Mouse (Mus musculus) embryonic facial prominence, embryonic 12.5 days (tissue): ENCODE data around the gene Zfp146. TPM values are rescaled to one million over a fixed set of nuclear protein-coding genes. Genes with fewer than 3 reads are reported as not detected.
A peak's percentile ranks its signal among the peaks of the same experiment; 100 is the strongest.
"Not testable (repeated sequence)": the region's sequence is repeated elsewhere in the genome, so short reads cannot be mapped to it uniquely, and the experiment has no call there.

ENCODE experiments used
- ATAC-seq: fragments of 200-750 bp; cut with Nextera tagmentation; 2 replicates; pipeline ENCODE4 v1.8.0; 2017; ENCODE audit not compliant: insufficient number of reproducible peaks, insufficient read depth, low FRiP score, low TSS enrichment
- H3K27ac ChIP-seq: fragments of 300-500 bp; sonication (generic); 2 replicates; pipeline ENCODE4 v1.5.1; 2016; ENCODE audit warnings: mild to moderate bottlenecking
- H3K27me3 ChIP-seq: fragments of 300-500 bp; sonication (generic); 2 replicates; pipeline ENCODE4 v1.6.1; 2016; ENCODE audit warnings: mild to moderate bottlenecking, moderate library complexity
- H3K36me3 ChIP-seq: fragments of 300-500 bp; sonication (generic); 2 replicates; pipeline ENCODE4 v1.6.1; 2016; ENCODE audit warnings: mild to moderate bottlenecking
- H3K4me1 ChIP-seq: fragments of 300-500 bp; sonication (generic); 2 replicates; pipeline ENCODE4 v1.6.1; 2016
- H3K4me2 ChIP-seq: fragments of 300-500 bp; sonication (generic); replicated peaks from 2 replicates; pipeline ENCODE4 v1.6.1; 2016; ENCODE audit warnings: mild to moderate bottlenecking, moderate library complexity
- H3K4me3 ChIP-seq: fragments of 300-500 bp; sonication (generic); 2 replicates; pipeline ENCODE4 v1.5.1; 2016; ENCODE audit warnings: mild to moderate bottlenecking
- H3K9ac ChIP-seq: fragments of 300-500 bp; sonication (generic); 2 replicates; pipeline ENCODE4 v1.6.1; 2016; ENCODE audit warnings: mild to moderate bottlenecking, moderate library complexity
- H3K9me3 ChIP-seq: fragments of 300-500 bp; sonication (generic); 2 replicates; pipeline ENCODE4 v1.6.1; 2016; ENCODE audit warnings: mild to moderate bottlenecking, moderate library complexity
- WGBS: fragments of 180-500 bp; shearing (Covaris S2); methylation state at CpG from one replicate; pipeline ENCODE4 v1.1.7; 2016; 5-methylcytosine and 5-hydroxymethylcytosine counted together
- polyA plus RNA-seq: library from polyadenylated mRNA; unstranded; fragments of >200 nt; fragmentation: Nextera tagmentation; extraction: Ambion mirVana; gene quantifications from 2 replicates; pipeline ENCODE4 v1.2.1, GENCODE M21; 2016

Gene Zfp146
- polyA plus RNA-seq, result 17.2 and 20.6 TPM in 2 replicates

GRCm38 (mm10) chr7:30169583-30170282 lies at the start of gene Zfp146:
Zfp146 (minus strand) TSS chr7:30169750.
- under 1% methylated on average over 36 of the region's 36 CpGs for WGBS

GRCm38 (mm10) chr7:30217277-30217676 lies 47.7 kb upstream of the Zfp146 start:
- H3K4me3 ChIP-seq, result no peak overlapping the region

More at GRCm38 (mm10) chr7:30169583-30170282, at the start of gene Zfp146:
- Histone ChIP-seq H3K4me3 (peak within 1 kb of the TSS; percentile 69), H3K4me2 (peak within 1 kb of the TSS; percentile 74), H3K4me1 (peaks cover 7% of the 10 kb centered on the region), H3K9me3 (peaks cover 25% of the 10 kb centered on the region), H3K27ac (peak within 1 kb of the TSS; percentile 92), H3K27me3 (no peaks in the 10 kb centered on the region), H3K36me3 (peaks cover 26% of the 10 kb centered on the region), H3K9ac (peak within 1 kb of the TSS; percentile 80)
- peak; percentile 94 for ATAC-seq

GRCm38 (mm10) chr7:30216723-30217151 lies 47.2 kb upstream of the Zfp146 start:
- peak overlapping the region; percentile 42 for H3K4me2 ChIP-seq
- peak; percentile 49; the same call in 1 of the 2 replicates for ATAC-seq
- H3K27me3 ChIP-seq, result no peaks in the 10 kb centered on the region
- WGBS, result 1% methylated on average over 16 of the region's 16 CpGs
- no peak overlapping the region for H3K9ac ChIP-seq
- H3K27ac ChIP-seq, result no peak overlapping the region
- no peaks in the 10 kb centered on the region for H3K9me3 ChIP-seq
- H3K4me3 ChIP-seq, result 0 out of 2 replicates have a peak overlapping the region, but pooled peaks have one; percentile 13
- peaks cover 12% of the 10 kb centered on the region; the same call in 1 of the 2 replicates for H3K4me1 ChIP-seq
- H3K36me3 ChIP-seq, result no peaks in the 10 kb centered on the region

More at GRCm38 (mm10) chr7:30217277-30217676, 47.7 kb upstream of the Zfp146 start:
- Histone ChIP-seq H3K9me3 (no peaks in the 10 kb centered on the region), H3K36me3 (no peaks in the 10 kb centered on the region), H3K9ac (no peak overlapping the region), H3K4me2 (no peak overlapping the region), H3K4me1 (peaks cover 12% of the 10 kb centered on the region; the same call in 1 of the 2 replicates), H3K27me3 (no peaks in the 10 kb centered on the region), H3K27ac (no peak overlapping the region)
- no peak for ATAC-seq
- WGBS, result 68% methylated on average over 2 of the region's 2 CpGs

GRCm38 (mm10) chr7:30215875-30216274 lies 46.3 kb upstream of the Zfp146 start:
- no peak overlapping the region for H3K4me3 ChIP-seq
- no peak overlapping the region for H3K9ac ChIP-seq
- peaks cover 12% of the 10 kb centered on the region; the same call in 1 of the 2 replicates for H3K4me1 ChIP-seq
- no peak overlapping the region for H3K4me2 ChIP-seq
- no peaks in the 10 kb centered on the region for H3K27me3 ChIP-seq
- no peak for ATAC-seq
- WGBS, result 94% methylated on average over 3 of the region's 3 CpGs
- H3K9me3 ChIP-seq, result no peaks in the 10 kb centered on the region
- no peak overlapping the region for H3K27ac ChIP-seq
- H3K36me3 ChIP-seq, result no peaks in the 10 kb centered on the region

- no peaks in the 10 kb centered on the region for H3K9me3 ChIP-seq
- WGBS, result 92% methylated on average over 3 of the region's 3 CpGs
- no peak overlapping the region for H3K27ac ChIP-seq
- ATAC-seq, result no peak
- H3K4me1 ChIP-seq, result peaks cover under 1% of the 10 kb centered on the region; the same call in 1 of the 2 replicates
- H3K36me3 ChIP-seq, result no peaks in the 10 kb centered on the region
- no peak overlapping the region for H3K4me2 ChIP-seq
- no peak overlapping the region for H3K4me3 ChIP-seq
- no peaks in the 10 kb centered on the region for H3K27me3 ChIP-seq
- no peak overlapping the region for H3K9ac ChIP-seq
Measured at GRCm38 (mm10) chr7:30213881-30214280, 44.3 kb upstream of the Zfp146 start.

GRCm38 (mm10) chr7:30211025-30211424 lies 41.5 kb upstream of the Zfp146 start:
- H3K4me2 ChIP-seq, result no peak overlapping the region

GRCm38 (mm10) chr7:30206364-30206763 lies 36.8 kb upstream of the Zfp146 start:
- not testable (repeated sequence) for H3K27me3 ChIP-seq, H3K27ac ChIP-seq, ATAC-seq, H3K9ac ChIP-seq, H3K4me3 ChIP-seq, H3K4me2 ChIP-seq, H3K4me1 ChIP-seq, H3K36me3 ChIP-seq, H3K9me3 ChIP-seq
- 53% methylated on average over 5 of the region's 5 CpGs for WGBS

More at GRCm38 (mm10) chr7:30211025-30211424, 41.5 kb upstream of the Zfp146 start:
- WGBS, result 25% methylated on average over 4 of the region's 4 CpGs
- Histone ChIP-seq H3K27me3 (no peaks in the 10 kb centered on the region), H3K4me3 (no peak overlapping the region), H3K9me3 (no peaks in the 10 kb centered on the region), H3K9ac (no peak overlapping the region), H3K4me1 (no peaks in the 10 kb centered on the region), H3K36me3 (no peaks in the 10 kb centered on the region), H3K27ac (no peak overlapping the region)
- ATAC-seq, result no peak

- H3K4me1 ChIP-seq, result no peaks in the 10 kb centered on the region
- no peak overlapping the region for H3K4me3 ChIP-seq
- no peak for ATAC-seq
- no peak overlapping the region for H3K4me2 ChIP-seq
- H3K9me3 ChIP-seq, result no peaks in the 10 kb centered on the region
- H3K36me3 ChIP-seq, result no peaks in the 10 kb centered on the region
- H3K9ac ChIP-seq, result no peak overlapping the region
- no peaks in the 10 kb centered on the region for H3K27me3 ChIP-seq
- WGBS, result 1% methylated on average over 2 of the region's 2 CpGs
- no peak overlapping the region for H3K27ac ChIP-seq
Measured at GRCm38 (mm10) chr7:30205383-30205782, 35.8 kb upstream of the Zfp146 start.

- no peak for ATAC-seq
- no peaks in the 10 kb centered on the region for H3K9me3 ChIP-seq
- H3K4me2 ChIP-seq, result no peak overlapping the region
- H3K36me3 ChIP-seq, result no peaks in the 10 kb centered on the region
- no peak overlapping the region for H3K4me3 ChIP-seq
- no peaks in the 10 kb centered on the region for H3K27me3 ChIP-seq
- 49% methylated on average over 8 of the region's 8 CpGs for WGBS
- no peak overlapping the region for H3K27ac ChIP-seq
- no peaks in the 10 kb centered on the region for H3K4me1 ChIP-seq
- H3K9ac ChIP-seq, result no peak overlapping the region
Measured at GRCm38 (mm10) chr7:30204380-30204779, 34.8 kb upstream of the Zfp146 start.

GRCm38 (mm10) chr7:30202895-30203690 lies 33.5 kb upstream of the Zfp146 start:
- Histone ChIP-seq H3K4me3 (no peak overlapping the region), H3K36me3 (no peaks in the 10 kb centered on the region), H3K9ac (no peak overlapping the region), H3K27me3 (no peaks in the 10 kb centered on the region), H3K9me3 (no peaks in the 10 kb centered on the region), H3K27ac (no peak overlapping the region), H3K4me2 (no peak overlapping the region), H3K4me1 (no peaks in the 10 kb centered on the region)
- no peak for ATAC-seq
- 79% methylated on average over 11 of the region's 11 CpGs for WGBS

GRCm38 (mm10) chr7:30200661-30201060 lies 31.1 kb upstream of the Zfp146 start:
- 84% methylated on average over 5 of the region's 5 CpGs for WGBS
- not testable (repeated sequence) for ATAC-seq, H3K9ac ChIP-seq, H3K36me3 ChIP-seq, H3K4me3 ChIP-seq, H3K27ac ChIP-seq, H3K4me2 ChIP-seq, H3K4me1 ChIP-seq, H3K9me3 ChIP-seq, H3K27me3 ChIP-seq
